Mouse (Mus musculus) heart, embryonic 16.5 days (tissue): ENCODE results near the gene P2ry12. TPM values are rescaled to one million over a fixed set of nuclear protein-coding genes. Genes with fewer than 3 reads are reported as not detected.
A peak's percentile ranks its signal among the peaks of the same experiment; 100 is the strongest.

ENCODE experiments used
- ATAC-seq: fragments of 200-750 bp; cut with Nextera tagmentation; replicated peaks from 2 replicates; pipeline ENCODE4 v1.8.0; 2017; ENCODE audit warnings: moderate number of reproducible peaks; ENCODE audit not compliant: insufficient read depth, low FRiP score; ENCODE audit errors: extremely low read depth
- H3K27ac ChIP-seq: fragments of 300-500 bp; sonication (generic); 2 replicates; pipeline ENCODE4 v1.5.1; 2014; ENCODE audit warnings: mild to moderate bottlenecking, low read length, control low read depth, moderate library complexity
- H3K27me3 ChIP-seq: fragments of 300-500 bp; sonication (generic); 2 replicates; pipeline ENCODE4 v1.6.1; 2014; ENCODE audit warnings: low read length, mixed read lengths; ENCODE audit not compliant: control insufficient read depth, insufficient read depth
- H3K36me3 ChIP-seq: fragments of 300-500 bp; sonication (generic); 2 replicates; pipeline ENCODE4 v1.6.1; 2014; ENCODE audit not compliant: control insufficient read depth, insufficient read depth
- H3K4me1 ChIP-seq: fragments of 300-500 bp; sonication (generic); 2 replicates; pipeline ENCODE4 v1.6.1; 2014; ENCODE audit warnings: low read length, mixed read lengths; ENCODE audit not compliant: control insufficient read depth, insufficient read depth
- H3K4me2 ChIP-seq: fragments of 300-500 bp; sonication (generic); 2 replicates; pipeline ENCODE4 v1.6.1; 2014; ENCODE audit warnings: low read depth, mild to moderate bottlenecking, control low read depth, low read length
- H3K4me3 ChIP-seq: fragments of 300-500 bp; sonication (generic); 2 replicates; pipeline ENCODE4 v1.5.1; 2014; ENCODE audit warnings: mild to moderate bottlenecking, control low read depth, low read length
- H3K9ac ChIP-seq: fragments of 300-500 bp; sonication (generic); 2 replicates; pipeline ENCODE4 v1.6.1; 2014; ENCODE audit warnings: low read length, control low read depth
- H3K9me3 ChIP-seq: fragments of 300-500 bp; sonication (generic); replicated peaks from 2 replicates; pipeline ENCODE4 v1.6.1; 2016; ENCODE audit warnings: low read length; ENCODE audit not compliant: control insufficient read depth
- WGBS: fragments of 180-500 bp; shearing (Covaris S2); extraction: QIAGEN DNeasy Blood & Tissue Kit; methylation state at CpG from one replicate; pipeline ENCODE4 v1.1.7; 2014; 5-methylcytosine and 5-hydroxymethylcytosine counted together
- polyA plus RNA-seq: library from polyadenylated mRNA; unstranded; fragments of >200 nt; fragmentation: Nextera tagmentation; extraction: Ambion mirVana; gene quantifications from 2 replicates; pipeline ENCODE4 v1.2.1, GENCODE M21; 2015

The P2ry12 gene
- polyA plus RNA-seq, 1 experiment from 2014 or later: 1.0 TPM

DNA sequence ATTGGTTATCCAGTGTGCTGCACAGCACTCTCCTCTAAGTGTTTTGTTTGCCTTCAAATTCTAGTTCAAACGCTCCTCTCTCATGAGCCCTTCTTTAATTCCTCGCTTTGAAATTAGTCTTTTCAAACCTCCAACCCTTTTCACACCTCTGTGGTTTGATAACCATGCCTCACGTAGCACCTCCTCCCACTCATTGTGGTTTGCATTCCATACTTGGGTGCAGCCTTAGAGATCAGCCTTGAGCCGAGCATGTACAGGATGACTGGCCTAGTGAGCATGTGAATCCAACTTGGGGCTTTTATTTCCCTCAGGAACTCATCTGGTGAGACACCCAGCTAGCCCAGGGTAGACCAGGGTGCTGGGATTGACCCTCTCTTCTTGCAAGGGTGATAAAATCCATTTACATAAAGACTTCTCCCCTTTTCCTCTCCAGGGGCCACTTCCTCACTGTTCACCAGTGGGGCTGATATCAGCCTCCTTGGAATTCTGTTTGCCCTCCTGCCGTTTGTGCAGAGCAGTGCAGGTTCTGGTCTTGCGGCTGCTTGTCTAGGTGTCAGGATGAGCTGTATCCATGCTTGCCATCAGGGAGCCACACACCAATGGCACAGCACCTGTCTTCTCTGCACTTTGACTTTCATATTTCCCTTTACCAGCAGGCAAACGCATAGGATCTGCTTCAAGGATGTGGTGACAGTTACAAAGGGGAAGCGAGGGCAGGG is 58.7 kb downstream of the P2ry12 start:
- no peak overlapping the region for H3K4me2 ChIP-seq
- ATAC-seq: no peak
- peak overlapping the region; percentile 56 for H3K27ac ChIP-seq
- H3K36me3 ChIP-seq: no peaks in the 10 kb centered on the region
- H3K9me3 ChIP-seq: no peaks in the 10 kb centered on the region
- no peaks in the 10 kb centered on the region for H3K27me3 ChIP-seq
- no peak overlapping the region for H3K9ac ChIP-seq
- 45% methylated on average over 8 of the region's 8 CpGs for WGBS
- peaks cover 29% of the 10 kb centered on the region for H3K4me1 ChIP-seq
- no peak overlapping the region for H3K4me3 ChIP-seq

- no peak overlapping the region for H3K9ac ChIP-seq
- no peak overlapping the region for H3K4me3 ChIP-seq
- no peaks in the 10 kb centered on the region for H3K27me3 ChIP-seq
- no peak overlapping the region for H3K27ac ChIP-seq
- WGBS: 67% methylated on average over 4 of the region's 4 CpGs
- H3K36me3 ChIP-seq: no peaks in the 10 kb centered on the region
- H3K4me2 ChIP-seq: no peak overlapping the region
- H3K9me3 ChIP-seq: no peaks in the 10 kb centered on the region
- no peak for ATAC-seq
- no peaks in the 10 kb centered on the region for H3K4me1 ChIP-seq
These were observed 65.2 kb downstream of the P2ry12 start for GRCm38 (mm10) chr3:59197329-59197948.

- no peak within 1 kb of the TSS for H3K4me2 ChIP-seq
- H3K36me3 ChIP-seq: no peaks in the 10 kb centered on the region
- no peak within 1 kb of the TSS for H3K27ac ChIP-seq
- H3K9me3 ChIP-seq: no peaks in the 10 kb centered on the region
- no peak within 1 kb of the TSS for H3K9ac ChIP-seq
- no peak for ATAC-seq
- H3K4me1 ChIP-seq: no peaks in the 10 kb centered on the region
- WGBS: 81% methylated on average over 7 of the region's 7 CpGs
- no peaks in the 10 kb centered on the region for H3K27me3 ChIP-seq
- no peak within 1 kb of the TSS for H3K4me3 ChIP-seq
These were observed 67.7 kb downstream of the P2ry12 start, which contains the start of gene Gpr87 for GRCm38 (mm10) chr3:59194938-59195337. Gpr87 (minus strand) TSS chr3:59195104.

- H3K36me3 ChIP-seq: no peaks in the 10 kb centered on the region
- ATAC-seq: no peak
- no peak overlapping the region for H3K9ac ChIP-seq
- no peak overlapping the region for H3K4me3 ChIP-seq
- 89% methylated on average over 7 of the region's 7 CpGs for WGBS
- H3K9me3 ChIP-seq: no peaks in the 10 kb centered on the region
- no peak overlapping the region for H3K27ac ChIP-seq
- H3K4me2 ChIP-seq: no peak overlapping the region
- no peaks in the 10 kb centered on the region for H3K4me1 ChIP-seq
- H3K27me3 ChIP-seq: no peaks in the 10 kb centered on the region
These were observed 68.6 kb downstream of the P2ry12 start for GRCm38 (mm10) chr3:59194099-59194498.

DNA sequence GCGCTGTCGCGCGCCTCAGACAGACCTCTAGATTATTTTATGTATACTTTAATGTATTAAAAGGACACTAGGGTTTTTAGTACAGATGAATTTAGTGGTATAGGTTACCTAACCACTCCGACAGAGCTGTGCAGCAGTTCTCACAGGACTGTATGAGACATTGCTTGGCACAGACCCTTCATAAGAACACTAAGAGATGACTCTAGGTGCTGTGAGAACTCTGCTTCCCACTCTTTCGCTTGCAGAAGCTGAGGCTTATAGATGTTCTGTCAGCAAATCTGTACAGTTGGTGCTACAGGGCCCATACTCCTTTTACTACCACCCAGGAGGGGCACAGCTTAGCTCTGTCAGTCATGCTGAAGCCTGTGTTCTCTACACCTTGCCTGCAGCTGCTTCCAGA is 71.0 kb downstream of the P2ry12 start:
- Histone ChIP-seq H3K27me3 (no peaks in the 10 kb centered on the region), H3K36me3 (no peaks in the 10 kb centered on the region), H3K4me1 (no peaks in the 10 kb centered on the region), H3K9me3 (no peaks in the 10 kb centered on the region), H3K4me3 (no peak overlapping the region), H3K4me2 (no peak overlapping the region), H3K27ac (no peak overlapping the region), H3K9ac (no peak overlapping the region)
- ATAC-seq: no peak
- 96% methylated on average over 6 of the region's 6 CpGs for WGBS

DNA sequence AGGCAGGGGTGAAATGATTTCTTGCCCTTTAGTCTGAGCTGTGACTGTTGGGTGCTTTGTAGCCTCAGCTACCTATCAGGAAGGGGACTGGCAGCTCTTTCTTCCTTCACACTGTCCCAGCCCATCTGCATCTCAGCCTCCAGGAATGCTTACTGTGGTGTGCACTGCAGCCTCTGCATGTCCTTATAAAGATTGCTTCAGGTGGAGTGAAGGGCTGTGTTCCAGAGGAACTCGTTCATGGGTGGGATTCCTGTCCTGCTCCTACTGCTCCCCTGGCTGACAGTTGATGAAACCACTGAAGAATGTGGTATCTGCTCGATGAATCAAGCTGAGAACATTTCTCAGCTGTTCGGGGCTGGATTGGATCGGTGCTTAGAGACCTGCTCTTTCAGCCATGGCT is 75.3 kb downstream of the P2ry12 start:
- WGBS: 62% methylated on average over 4 of the region's 4 CpGs
- Histone ChIP-seq H3K27me3 (no peaks in the 10 kb centered on the region), H3K4me2 (no peak overlapping the region)

GRCm38 (mm10) chr3:59185662-59186061 is 77.0 kb downstream of the P2ry12 start:
- H3K9me3 ChIP-seq: no peaks in the 10 kb centered on the region
- no peak overlapping the region for H3K4me3 ChIP-seq
- no peaks in the 10 kb centered on the region for H3K4me1 ChIP-seq
- H3K27ac ChIP-seq: no peak overlapping the region
- H3K9ac ChIP-seq: no peak overlapping the region
- no peaks in the 10 kb centered on the region for H3K27me3 ChIP-seq
- ATAC-seq: no peak
- no peaks in the 10 kb centered on the region for H3K36me3 ChIP-seq
- H3K4me2 ChIP-seq: no peak overlapping the region
- 51% methylated on average over 4 of the region's 4 CpGs for WGBS

More for the DNA sequence above, 75.3 kb downstream of the P2ry12 start:
- no peaks in the 10 kb centered on the region for H3K9me3 ChIP-seq
- no peak overlapping the region for H3K9ac ChIP-seq
- no peaks in the 10 kb centered on the region for H3K4me1 ChIP-seq
- H3K4me3 ChIP-seq: no peak overlapping the region
- no peak for ATAC-seq
- H3K36me3 ChIP-seq: no peaks in the 10 kb centered on the region
- H3K27ac ChIP-seq: no peak overlapping the region

DNA sequence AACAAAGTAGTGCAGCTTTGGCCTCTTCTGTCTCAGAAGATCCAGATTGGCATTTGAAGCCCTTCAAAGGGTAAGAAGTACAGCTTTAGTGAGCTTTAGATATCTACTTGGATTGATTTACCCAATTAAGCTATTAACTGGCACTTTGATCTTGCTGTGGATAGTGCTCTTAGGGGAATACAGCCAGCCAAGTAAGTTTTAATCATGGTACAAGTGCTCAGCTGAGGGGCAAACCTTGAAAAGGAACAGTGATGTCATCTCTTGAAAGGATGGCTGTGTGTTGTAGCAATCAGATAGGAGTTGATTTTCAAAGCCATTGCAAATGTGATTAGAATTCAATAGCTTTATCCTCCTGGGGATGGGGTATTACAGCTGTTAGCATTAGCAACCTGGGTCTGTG is 80.5 kb downstream of the P2ry12 start:
- ATAC-seq: no peak
- H3K27ac ChIP-seq: no peak overlapping the region
- no peak overlapping the region for H3K4me2 ChIP-seq
- no peaks in the 10 kb centered on the region for H3K9me3 ChIP-seq
- no peaks in the 10 kb centered on the region for H3K27me3 ChIP-seq
- no peak overlapping the region for H3K9ac ChIP-seq
- H3K4me3 ChIP-seq: no peak overlapping the region
- H3K4me1 ChIP-seq: peaks cover 8% of the 10 kb centered on the region
- H3K36me3 ChIP-seq: no peaks in the 10 kb centered on the region

GRCm38 (mm10) chr3:59181134-59181533 is 81.5 kb downstream of the P2ry12 start:
- ATAC-seq: no peak
- Histone ChIP-seq H3K4me3 (no peak overlapping the region), H3K4me1 (peaks cover 8% of the 10 kb centered on the region), H3K36me3 (no peaks in the 10 kb centered on the region), H3K27ac (no peak overlapping the region), H3K9ac (no peak overlapping the region), H3K4me2 (no peak overlapping the region), H3K27me3 (no peaks in the 10 kb centered on the region), H3K9me3 (no peaks in the 10 kb centered on the region)
- 59% methylated on average over 5 of the region's 5 CpGs for WGBS
